Comparison of ENCODE assay signal across 10 mouse cellular contexts in genomic region chr6:53217234-53218015, GRCm38 (mm10).
DNase-seq lines count a peak whose midpoint lies in the region; ATAC-seq and TF ChIP-seq lines count a peak whose summit lies in the region.
"Had no signal": no experiment of that assay in that cellular context is flagged by ENCODE, and none has a peak within 500 bp of the region (broad histone marks: within the 10 kb centered on the region; RNA-seq: fewer than 3 reads in every experiment).

No protein-coding gene starts in this region.

- TF ChIP-seq CTCF in liver, embryonic 14.5 days (IDR thresholded peaks at IDR 0.05; ENCODE audit: low read depth), result peak; percentile 50

- no peaks in the 10 kb centered on the region for H3K27me3 ChIP-seq in forebrain, embryonic 11.5 days (ENCODE audit: control insufficient read depth, insufficient read depth, low read length)
- 0 out of 2 replicates have a peak, but pooled peaks cover 3% of the 10 kb centered on the region for H3K27me3 ChIP-seq in forebrain, embryonic 13.5 days
- no peaks in the 10 kb centered on the region for H3K27me3 ChIP-seq in heart, embryonic 15.5 days
- no peaks in the 10 kb centered on the region for H3K27me3 ChIP-seq in liver, embryonic 14.5 days (ENCODE audit: control insufficient read depth, insufficient read depth, low read length)
- H3K27me3 ChIP-seq: limb, embryonic 12.5 days had no signal

- peaks cover 7% of the 10 kb centered on the region; the same call in 1 of the 2 replicates for H3K4me1 ChIP-seq in forebrain, embryonic 11.5 days (replicated peaks; ENCODE audit: control insufficient read depth, insufficient read depth, low read length)
- H3K4me1 ChIP-seq in forebrain, embryonic 13.5 days, result peaks cover 31% of the 10 kb centered on the region
- H3K4me1 ChIP-seq in heart, embryonic 15.5 days (replicated peaks), result 0 out of 2 replicates have a peak, but pooled peaks cover 3% of the 10 kb centered on the region
- no peaks in the 10 kb centered on the region for H3K4me1 ChIP-seq in liver, embryonic 14.5 days (replicated peaks; ENCODE audit: control insufficient read depth in 2 of 2, insufficient read depth in 2 of 2, low read length in 1 of 2)

- H3K9ac ChIP-seq in forebrain, embryonic 11.5 days (ENCODE audit: low read length), result no peak overlapping the region
- H3K9ac ChIP-seq in forebrain, embryonic 13.5 days, result no peak overlapping the region
- no peak overlapping the region for H3K9ac ChIP-seq in heart, embryonic 15.5 days
- H3K9ac ChIP-seq in liver, embryonic 14.5 days (replicated peaks), result no peak overlapping the region
- H3K9ac ChIP-seq: limb, embryonic 12.5 days had no signal

- H3K4me3 ChIP-seq in forebrain, embryonic 11.5 days (ENCODE audit: low read depth, low read length), result no peak overlapping the region
- no peak overlapping the region for H3K4me3 ChIP-seq in forebrain, embryonic 13.5 days
- no peak overlapping the region for H3K4me3 ChIP-seq in heart, embryonic 15.5 days
- no peak overlapping the region for H3K4me3 ChIP-seq in liver, embryonic 14.5 days (ENCODE audit: insufficient read depth in 1 of 2, low read depth in 2 of 2, low read length in 2 of 2)
- H3K4me3 ChIP-seq: erythroblast, embryonic 14.5 days; limb, embryonic 12.5 days had no signal

- no peaks in the 10 kb centered on the region for H3K36me3 ChIP-seq in forebrain, embryonic 11.5 days (ENCODE audit: control insufficient read depth, insufficient read depth, low read length)
- H3K36me3 ChIP-seq in forebrain, embryonic 13.5 days (ENCODE audit: poor library complexity, severe bottlenecking), result no peaks in the 10 kb centered on the region
- no peaks in the 10 kb centered on the region for H3K36me3 ChIP-seq in heart, embryonic 15.5 days
- no peaks in the 10 kb centered on the region for H3K36me3 ChIP-seq in liver, embryonic 14.5 days (replicated peaks; ENCODE audit: control insufficient read depth, insufficient read depth, low read depth)
- H3K36me3 ChIP-seq: limb, embryonic 12.5 days had no signal

- no peak overlapping the region for H3K27ac ChIP-seq in forebrain, embryonic 11.5 days (ENCODE audit: low read depth, low read length)
- no peak overlapping the region for H3K27ac ChIP-seq in forebrain, embryonic 13.5 days
- no peak overlapping the region for H3K27ac ChIP-seq in heart, embryonic 15.5 days
- H3K27ac ChIP-seq in liver, embryonic 14.5 days, result no peak overlapping the region
- H3K27ac ChIP-seq: limb, embryonic 12.5 days had no signal

- WGBS in forebrain, embryonic 11.5 days, result 57% methylated on average over 10 of the region's 10 CpGs
- WGBS in forebrain, embryonic 13.5 days, result 53% methylated on average over 10 of the region's 10 CpGs
- WGBS in heart, embryonic 15.5 days, result 52% methylated on average over 10 of the region's 10 CpGs
- 49% methylated on average over 10 of the region's 10 CpGs for WGBS in liver, embryonic 14.5 days (ENCODE audit: insufficient replicate concordance)

- H3K9me3 ChIP-seq in forebrain, embryonic 11.5 days (ENCODE audit: control insufficient read depth, low read length), result no peaks in the 10 kb centered on the region
- H3K9me3 ChIP-seq in forebrain, embryonic 13.5 days (replicated peaks), result no peaks in the 10 kb centered on the region
- H3K9me3 ChIP-seq in heart, embryonic 15.5 days (replicated peaks), result no peaks in the 10 kb centered on the region
- no peaks in the 10 kb centered on the region for H3K9me3 ChIP-seq in liver, embryonic 14.5 days (ENCODE audit: control insufficient read depth, low read length)
- H3K9me3 ChIP-seq: limb, embryonic 12.5 days had no signal

- ATAC-seq in forebrain, embryonic 11.5 days (replicated peaks; ENCODE audit: low FRiP score), result no peak
- ATAC-seq in forebrain, embryonic 13.5 days, result no peak
- 0 out of 2 replicates have a peak, but pooled peaks have one; percentile 31 for ATAC-seq in heart, embryonic 15.5 days (replicated peaks; ENCODE audit: insufficient number of reproducible peaks, insufficient read depth, low FRiP score, low read depth)
- no peak for ATAC-seq in liver, embryonic 14.5 days (ENCODE audit: insufficient read depth)

- H3K4me2 ChIP-seq in forebrain, embryonic 11.5 days (ENCODE audit: low read depth, low read length, severe bottlenecking), result no peak overlapping the region
- no peak overlapping the region for H3K4me2 ChIP-seq in forebrain, embryonic 13.5 days
- H3K4me2 ChIP-seq in heart, embryonic 15.5 days, result no peak overlapping the region
- no peak overlapping the region for H3K4me2 ChIP-seq in liver, embryonic 14.5 days (ENCODE audit: low read depth)
- H3K4me2 ChIP-seq: limb, embryonic 12.5 days had no signal

- no peak for TF ChIP-seq EP300 in liver, embryonic 14.5 days (IDR thresholded peaks at IDR 0.05; ENCODE audit: low read depth)

- peak; percentile 74 for DNase-seq in forebrain, embryonic 11.5 days (ENCODE audit: low spot score)
- peak; percentile 39 for DNase-seq in right cerebral cortex, adult 18-20 months
- no peak for DNase-seq in right cerebral cortex, postnatal 25 days
- DNase-seq in cerebellum, adult 9-11 months, result peak; percentile 58
- DNase-seq in liver, embryonic 14.5 days (ENCODE audit: low read depth in 3 of 3, low spot score in 3 of 3), result no peak
- peak; percentile 8 for DNase-seq in skeletal muscle tissue, adult 2 months (ENCODE audit: low read depth, low spot score)

Comparison
In these comparisons a context has a peak if more than half of its experiments do, and no peak if none do; other contexts are left out.
1. DNase-seq: peak in forebrain, embryonic 11.5 days (single experiment), right cerebral cortex, adult 18-20 months (single experiment), cerebellum, adult 9-11 months (single experiment) and skeletal muscle tissue, adult 2 months (single experiment); none in right cerebral cortex, postnatal 25 days (single experiment) and liver, embryonic 14.5 days (0 of 3).